Comparison of ENCODE assay signal across 8 mouse cellular contexts in genomic region chr13:3891479-3892087, GRCm38 (mm10). TPM values are rescaled to one million over a fixed set of nuclear protein-coding genes. Genes with fewer than 3 reads are reported as not detected.
DNase-seq lines count a peak whose midpoint lies in the region; ATAC-seq and TF ChIP-seq lines count a peak whose summit lies in the region.

No protein-coding gene starts in this region.

- peaks cover 21% of the 10 kb centered on the region; the same call in 1 of the 2 replicates for H3K4me1 ChIP-seq in embryonic facial prominence, embryonic 12.5 days
- peaks cover 26% of the 10 kb centered on the region for H3K4me1 ChIP-seq in liver, embryonic 16.5 days (ENCODE audit: control insufficient read depth, low read depth, low read length)
- H3K4me1 ChIP-seq in forebrain, embryonic 14.5 days (ENCODE audit: control insufficient read depth, insufficient read depth, low read length) = no peaks in the 10 kb centered on the region

- H3K4me3 ChIP-seq in left cerebral cortex, adult 2 months = peak overlapping the region; percentile 49
- H3K4me3 ChIP-seq in embryonic facial prominence, embryonic 12.5 days = peak overlapping the region; percentile 57
- H3K4me3 ChIP-seq in liver, embryonic 16.5 days (ENCODE audit: low read depth, low read length) = peak overlapping the region; percentile 84
- H3K4me3 ChIP-seq in forebrain, embryonic 14.5 days (ENCODE audit: low read depth, low read length) = no peak overlapping the region

- no peak for DNase-seq in left cerebral cortex, adult 2 months (ENCODE audit: extremely low spot score in 1 of 2, low spot score in 2 of 2)
- no peak for DNase-seq in left cerebral cortex, postnatal 4 days
- peak; percentile 74 for DNase-seq in kidney, adult 11 months
- DNase-seq in forebrain, embryonic 14.5 days (ENCODE audit: low spot score) = no peak

- 28% methylated on average over 8 of the region's 8 CpGs for WGBS in embryonic facial prominence, embryonic 12.5 days
- 48% methylated on average over 8 of the region's 8 CpGs for WGBS in liver, embryonic 16.5 days (ENCODE audit: insufficient replicate concordance)
- 66% methylated on average over 8 of the region's 8 CpGs for WGBS in forebrain, embryonic 14.5 days

- no peak for ATAC-seq in embryonic facial prominence, embryonic 12.5 days (ENCODE audit: insufficient number of reproducible peaks, insufficient read depth, low FRiP score, low TSS enrichment)
- peak; percentile 47 for ATAC-seq in liver, embryonic 16.5 days (ENCODE audit: low read depth)
- ATAC-seq in monocyte, adult 5-6 weeks (replicated peaks; ENCODE audit: insufficient number of reproducible peaks, low FRiP score, low TSS enrichment, poor library complexity, severe bottlenecking) = no peak
- no peak for ATAC-seq in activated CD4-positive, CD25-positive, alpha-beta regulatory T cell, adult 4 months
- ATAC-seq in forebrain, embryonic 14.5 days = no peak

- H3K4me2 ChIP-seq in embryonic facial prominence, embryonic 12.5 days (replicated peaks) = peak overlapping the region; percentile 68
- H3K4me2 ChIP-seq in liver, embryonic 16.5 days (ENCODE audit: low read depth, low read length) = peak overlapping the region; percentile 64
- H3K4me2 ChIP-seq in forebrain, embryonic 14.5 days (ENCODE audit: low read length) = no peak overlapping the region

- TF ChIP-seq CTCF in left cerebral cortex, adult 2 months (IDR thresholded peaks at IDR 0.05) = no peak

- H3K36me3 ChIP-seq in embryonic facial prominence, embryonic 12.5 days = peaks cover 22% of the 10 kb centered on the region
- H3K36me3 ChIP-seq in liver, embryonic 16.5 days (ENCODE audit: control insufficient read depth, insufficient read depth) = peaks cover 23% of the 10 kb centered on the region
- peaks cover 13% of the 10 kb centered on the region; the same call in 1 of the 2 replicates for H3K36me3 ChIP-seq in forebrain, embryonic 14.5 days (ENCODE audit: control insufficient read depth, insufficient read depth, low read length)

- peak overlapping the region; percentile 72 for H3K9ac ChIP-seq in embryonic facial prominence, embryonic 12.5 days
- H3K9ac ChIP-seq in liver, embryonic 16.5 days (ENCODE audit: low read depth, low read length) = peak overlapping the region; percentile 83
- no peak overlapping the region; the same call in 1 of the 2 replicates for H3K9ac ChIP-seq in forebrain, embryonic 14.5 days (ENCODE audit: low read length)

- H3K9me3 ChIP-seq in embryonic facial prominence, embryonic 12.5 days = no peaks in the 10 kb centered on the region
- no peaks in the 10 kb centered on the region for H3K9me3 ChIP-seq in liver, embryonic 16.5 days (replicated peaks; ENCODE audit: control insufficient read depth, low read length)
- no peaks in the 10 kb centered on the region for H3K9me3 ChIP-seq in forebrain, embryonic 14.5 days (replicated peaks; ENCODE audit: control insufficient read depth, low read length)

- peak overlapping the region; percentile 34; the same call in 1 of the 2 replicates for H3K27ac ChIP-seq in left cerebral cortex, adult 2 months
- H3K27ac ChIP-seq in embryonic facial prominence, embryonic 12.5 days = peak overlapping the region; percentile 50; the same call in 1 of the 2 replicates
- peak overlapping the region; percentile 79 for H3K27ac ChIP-seq in liver, embryonic 16.5 days (ENCODE audit: low read length)
- no peak overlapping the region for H3K27ac ChIP-seq in forebrain, embryonic 14.5 days (ENCODE audit: low read depth, low read length)

- no peaks in the 10 kb centered on the region for H3K27me3 ChIP-seq in embryonic facial prominence, embryonic 12.5 days
- H3K27me3 ChIP-seq in liver, embryonic 16.5 days (ENCODE audit: control insufficient read depth, insufficient read depth, low read depth, low read length) = no peaks in the 10 kb centered on the region
- no peaks in the 10 kb centered on the region for H3K27me3 ChIP-seq in forebrain, embryonic 14.5 days (replicated peaks; ENCODE audit: control insufficient read depth, insufficient read depth, low read length)

- intact Hi-C loops in left cerebral cortex, adult 2 months (cut with DNase I) = loop anchor here (2.0 kb wide), 1 partner anchor 117 kb away; no protein-coding TSS in a partner anchor
- intact Hi-C loops in left cerebral cortex, postnatal 4 days (cut with DNase I) = loop anchor here (2.0 kb wide), 1 partner anchor 225 kb away; no protein-coding TSS in a partner anchor

RNA-seq across cellular contexts. Expression of gene Net1, which starts 26.4 kb away (rescaled TPM):
- 10 to 100 TPM; 54.9 to 73.7 TPM for total RNA-seq in left cerebral cortex, adult 2 months (2021)
- 10 to 100 TPM; 21.1 to 21.4 TPM for total RNA-seq in left cerebral cortex, postnatal 4 days (2021)
- 150 and 155 TPM in 2 replicates for polyA plus RNA-seq in embryonic facial prominence, embryonic 12.5 days (2016; fragmentation: Nextera tagmentation; extraction: Ambion mirVana)
- 57.6 and 59.3 TPM in 2 replicates for polyA plus RNA-seq in liver, embryonic 16.5 days (2015; fragmentation: Nextera tagmentation; extraction: Ambion mirVana)
- 24.7 to 34.8 TPM (median 25.9 TPM) in 3 replicates for total RNA-seq in monocyte, adult 5-6 weeks (2017)
- polyA plus RNA-seq in activated CD4-positive, CD25-positive, alpha-beta regulatory T cell, adult 4 months (2017; shearing (Covaris generic)) = 10 to 100 TPM; 25.3 to 27.0 TPM
- polyA plus RNA-seq in forebrain, embryonic 14.5 days (2014; fragmentation: Nextera tagmentation; extraction: Ambion mirVana) = 10.6 and 11.1 TPM in 2 replicates

RNA-seq across cellular contexts. Expression of gene Tubal3, which starts 26.5 kb away (rescaled TPM):
- not detected for total RNA-seq in left cerebral cortex, adult 2 months (2021)
- not detected for total RNA-seq in left cerebral cortex, postnatal 4 days (2021)
- polyA plus RNA-seq in embryonic facial prominence, embryonic 12.5 days (2016; fragmentation: Nextera tagmentation; extraction: Ambion mirVana) = not detected in 2 replicates
- polyA plus RNA-seq in liver, embryonic 16.5 days (2015; fragmentation: Nextera tagmentation; extraction: Ambion mirVana) = 0.30 TPM in 1 of 2 replicates, not detected in the other
- not detected in 3 replicates for total RNA-seq in monocyte, adult 5-6 weeks (2017)
- under 1 TPM in 1 of 2 experiments, not detected in 1; 0.33 TPM for polyA plus RNA-seq in activated CD4-positive, CD25-positive, alpha-beta regulatory T cell, adult 4 months (2017; shearing (Covaris generic))
- polyA plus RNA-seq in forebrain, embryonic 14.5 days (2014; fragmentation: Nextera tagmentation; extraction: Ambion mirVana) = not detected in 2 replicates

RNA-seq across cellular contexts. Expression of gene Calm5, which starts 37.6 kb away (rescaled TPM):
- not detected for total RNA-seq in left cerebral cortex, adult 2 months (2021)
- not detected for total RNA-seq in left cerebral cortex, postnatal 4 days (2021)
- polyA plus RNA-seq in embryonic facial prominence, embryonic 12.5 days (2016; fragmentation: Nextera tagmentation; extraction: Ambion mirVana) = not detected in 2 replicates
- not detected in 2 replicates for polyA plus RNA-seq in liver, embryonic 16.5 days (2015; fragmentation: Nextera tagmentation; extraction: Ambion mirVana)
- not detected in 3 replicates for total RNA-seq in monocyte, adult 5-6 weeks (2017)
- polyA plus RNA-seq in activated CD4-positive, CD25-positive, alpha-beta regulatory T cell, adult 4 months (2017; shearing (Covaris generic)) = not detected
- polyA plus RNA-seq in forebrain, embryonic 14.5 days (2014; fragmentation: Nextera tagmentation; extraction: Ambion mirVana) = not detected in 2 replicates

RNA-seq across cellular contexts. Expression of gene Ucn3, which starts 53.6 kb away (rescaled TPM):
- under 1 TPM in 1 of 2 experiments, not detected in 1; 0.84 TPM for total RNA-seq in left cerebral cortex, adult 2 months (2021)
- under 1 TPM in 1 of 2 experiments, not detected in 1; 0.24 TPM for total RNA-seq in left cerebral cortex, postnatal 4 days (2021)
- polyA plus RNA-seq in embryonic facial prominence, embryonic 12.5 days (2016; fragmentation: Nextera tagmentation; extraction: Ambion mirVana) = 0.20 TPM in 1 of 2 replicates, not detected in the other
- not detected in 2 replicates for polyA plus RNA-seq in liver, embryonic 16.5 days (2015; fragmentation: Nextera tagmentation; extraction: Ambion mirVana)
- not detected in 3 replicates for total RNA-seq in monocyte, adult 5-6 weeks (2017)
- polyA plus RNA-seq in activated CD4-positive, CD25-positive, alpha-beta regulatory T cell, adult 4 months (2017; shearing (Covaris generic)) = not detected
- polyA plus RNA-seq in forebrain, embryonic 14.5 days (2014; fragmentation: Nextera tagmentation; extraction: Ambion mirVana) = 0.15 TPM in 1 of 2 replicates, not detected in the other

RNA-seq across cellular contexts. Expression of gene Calm4, which starts 54.0 kb away (rescaled TPM):
- not detected for total RNA-seq in left cerebral cortex, adult 2 months (2021)
- total RNA-seq in left cerebral cortex, postnatal 4 days (2021) = not detected
- 0.18 and 0.34 TPM in 2 replicates for polyA plus RNA-seq in embryonic facial prominence, embryonic 12.5 days (2016; fragmentation: Nextera tagmentation; extraction: Ambion mirVana)
- not detected in 2 replicates for polyA plus RNA-seq in liver, embryonic 16.5 days (2015; fragmentation: Nextera tagmentation; extraction: Ambion mirVana)
- not detected in 3 replicates for total RNA-seq in monocyte, adult 5-6 weeks (2017)
- not detected for polyA plus RNA-seq in activated CD4-positive, CD25-positive, alpha-beta regulatory T cell, adult 4 months (2017; shearing (Covaris generic))
- polyA plus RNA-seq in forebrain, embryonic 14.5 days (2014; fragmentation: Nextera tagmentation; extraction: Ambion mirVana) = not detected in 2 replicates
